Mouse (Mus musculus): ENCODE data around the gene Slc24a2. TPM values are rescaled to one million over a fixed set of nuclear protein-coding genes. Genes with fewer than 3 reads are reported as not detected.

Gene Slc24a2
- polyA plus RNA-seq, 1 experiment: 0.30 TPM

DNA sequence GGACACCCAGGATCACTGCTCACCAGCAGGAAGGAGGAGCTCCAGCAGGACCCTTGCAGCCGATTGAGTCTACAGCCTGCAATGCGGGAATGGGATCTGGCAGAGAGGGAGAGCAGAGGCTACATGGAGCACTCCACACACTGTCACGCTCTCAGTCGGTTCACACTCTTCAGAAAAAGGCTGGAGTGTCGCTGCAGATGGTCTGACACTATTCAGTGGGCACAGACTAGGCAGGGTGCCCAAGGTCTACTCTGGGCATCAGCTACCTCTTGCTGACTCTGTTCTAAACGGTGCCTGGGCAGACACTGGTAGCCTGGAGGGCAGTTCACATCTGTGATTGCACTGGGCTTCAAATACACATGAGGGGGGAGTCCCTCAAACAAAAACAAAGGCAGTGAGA is 141.6 kb downstream of the Slc24a2 start:
- no peak for DNase-seq

DNA sequence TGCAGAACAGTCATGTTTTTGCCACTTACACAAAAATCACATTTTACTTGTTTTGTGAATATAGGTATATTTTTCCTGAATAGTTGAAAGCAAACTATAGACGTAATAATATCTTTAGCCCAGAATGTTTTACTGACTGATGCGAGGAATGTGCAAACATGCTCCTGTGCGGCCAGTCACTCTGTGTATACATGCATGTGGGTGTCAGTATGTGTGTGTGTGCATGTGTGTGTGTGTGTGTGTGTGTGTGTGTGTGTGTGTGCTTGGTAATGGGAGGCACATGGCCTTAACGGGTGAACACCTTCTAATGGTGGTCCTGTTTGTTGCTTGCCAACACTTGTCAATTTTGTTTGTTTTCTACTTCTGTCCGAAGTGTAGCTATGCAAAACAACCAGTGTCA is 142.7 kb downstream of the Slc24a2 start:
- WGBS: 74% methylated on average over 5 of the region's 5 CpGs
- Histone ChIP-seq H3K4me3 (replicated peaks; ENCODE audit: extremely low read depth, low read depth, low read length) (no peak overlapping the region), H3K4me1 (ENCODE audit: control insufficient read depth, insufficient read depth, low read length) (no peaks in the 10 kb centered on the region)
- no peak for DNase-seq
- no peak for TF ChIP-seq CTCF (IDR thresholded peaks at IDR 0.05; ENCODE audit: insufficient read depth, low read length)
- TF ChIP-seq POLR2A (IDR thresholded peaks at IDR 0.05; ENCODE audit: borderline replicate concordance, extremely low read depth, low read depth, low read length): no peak

More for the DNA sequence above, 141.6 kb downstream of the Slc24a2 start:
- no peaks in the 10 kb centered on the region for H3K4me1 ChIP-seq (ENCODE audit: control insufficient read depth, insufficient read depth, low read length)
- no peak overlapping the region for H3K4me3 ChIP-seq (replicated peaks; ENCODE audit: extremely low read depth, low read depth, low read length)
- TF ChIP-seq CTCF (IDR thresholded peaks at IDR 0.05; ENCODE audit: insufficient read depth, low read length) (no peak), POLR2A (IDR thresholded peaks at IDR 0.05; ENCODE audit: borderline replicate concordance, extremely low read depth, low read depth, low read length) (no peak)
- WGBS: 68% methylated on average over 6 of the region's 6 CpGs

DNA sequence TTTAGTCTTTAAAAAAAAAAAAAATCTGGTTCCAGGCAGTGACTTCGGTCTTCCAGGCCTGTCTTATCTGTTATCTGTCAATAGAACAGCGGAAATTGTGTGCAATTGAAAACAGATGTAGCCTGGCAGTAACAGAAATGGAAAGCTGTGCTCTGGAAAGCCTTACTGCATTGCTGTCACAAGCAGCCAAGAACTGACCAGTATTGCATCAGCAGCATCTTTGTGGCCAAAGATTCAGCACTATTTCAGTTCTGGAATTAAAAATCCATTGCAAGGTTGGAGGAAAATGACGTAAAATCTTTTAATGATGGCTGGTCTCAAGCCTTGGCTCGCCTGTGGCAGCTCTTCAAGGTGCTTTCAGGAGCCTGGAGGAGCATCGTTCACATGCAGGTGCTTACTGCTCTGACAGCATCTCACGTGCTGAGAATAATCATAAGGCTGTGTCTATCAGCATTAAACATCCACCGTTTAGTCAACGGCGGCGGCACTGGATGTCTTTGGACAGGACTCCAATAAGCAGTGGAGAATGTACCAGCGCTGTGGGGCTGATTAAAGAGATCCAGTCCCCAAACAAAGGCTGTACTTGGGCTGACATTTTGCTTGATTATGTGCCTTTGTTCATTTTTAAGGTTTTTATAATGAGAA is 143.2 kb downstream of the Slc24a2 start:
- no peak for DNase-seq
- no peak for TF ChIP-seq CTCF (IDR thresholded peaks at IDR 0.05; ENCODE audit: insufficient read depth, low read length)
- no peak for TF ChIP-seq POLR2A (IDR thresholded peaks at IDR 0.05; ENCODE audit: borderline replicate concordance, extremely low read depth, low read depth, low read length)
- WGBS: 46% methylated on average over 11 of the region's 11 CpGs
- Histone ChIP-seq H3K4me1 (ENCODE audit: control insufficient read depth, insufficient read depth, low read length) (no peaks in the 10 kb centered on the region), H3K4me3 (replicated peaks; ENCODE audit: extremely low read depth, low read depth, low read length) (no peak overlapping the region)

- no peaks in the 10 kb centered on the region for H3K4me1 ChIP-seq (ENCODE audit: control insufficient read depth, insufficient read depth, low read length)
- WGBS: 78% methylated on average over 6 of the region's 6 CpGs
- DNase-seq: no peak
- no peak overlapping the region for H3K4me3 ChIP-seq (replicated peaks; ENCODE audit: extremely low read depth, low read depth, low read length)
- no peak for TF ChIP-seq POLR2A (IDR thresholded peaks at IDR 0.05; ENCODE audit: borderline replicate concordance, extremely low read depth, low read depth, low read length)
Observed at GRCm38 (mm10) chr4:87081321-87081720, 149.0 kb downstream of the Slc24a2 start.

GRCm38 (mm10) chr4:87079305-87079704 is 151.0 kb downstream of the Slc24a2 start:
- DNase-seq: no peak
- Histone ChIP-seq H3K4me3 (replicated peaks; ENCODE audit: extremely low read depth, low read depth, low read length) (no peak overlapping the region), H3K4me1 (ENCODE audit: control insufficient read depth, insufficient read depth, low read length) (no peaks in the 10 kb centered on the region)
- 72% methylated on average over 4 of the region's 4 CpGs for WGBS
- TF ChIP-seq CTCF (IDR thresholded peaks at IDR 0.05; ENCODE audit: insufficient read depth, low read length): no peak
- TF ChIP-seq POLR2A (IDR thresholded peaks at IDR 0.05; ENCODE audit: borderline replicate concordance, extremely low read depth, low read depth, low read length): no peak

GRCm38 (mm10) chr4:87078726-87079125 is 151.6 kb downstream of the Slc24a2 start:
- no peak for DNase-seq
- TF ChIP-seq CTCF (IDR thresholded peaks at IDR 0.05; ENCODE audit: insufficient read depth, low read length) (no peak), POLR2A (IDR thresholded peaks at IDR 0.05; ENCODE audit: borderline replicate concordance, extremely low read depth, low read depth, low read length) (no peak)
- WGBS: 36% methylated on average over 2 of the region's 2 CpGs
- H3K4me3 ChIP-seq (replicated peaks; ENCODE audit: extremely low read depth, low read depth, low read length): no peak overlapping the region
- H3K4me1 ChIP-seq (ENCODE audit: control insufficient read depth, insufficient read depth, low read length): no peaks in the 10 kb centered on the region

GRCm38 (mm10) chr4:87075761-87076160 is 154.5 kb downstream of the Slc24a2 start:
- no peak for TF ChIP-seq POLR2A (IDR thresholded peaks at IDR 0.05; ENCODE audit: borderline replicate concordance, extremely low read depth, low read depth, low read length)
- TF ChIP-seq CTCF (IDR thresholded peaks at IDR 0.05; ENCODE audit: insufficient read depth, low read length): no peak
- WGBS: 49% methylated on average over 3 of the region's 3 CpGs
- H3K4me1 ChIP-seq (ENCODE audit: control insufficient read depth, insufficient read depth, low read length): no peaks in the 10 kb centered on the region
- no peak overlapping the region for H3K4me3 ChIP-seq (replicated peaks; ENCODE audit: extremely low read depth, low read depth, low read length)
- no peak for DNase-seq

- no peak for TF ChIP-seq CTCF (IDR thresholded peaks at IDR 0.05; ENCODE audit: insufficient read depth, low read length)
- WGBS: 70% methylated on average over 3 of the region's 3 CpGs
Observed at GRCm38 (mm10) chr4:87068121-87068520, 162.2 kb downstream of the Slc24a2 start.

DNA sequence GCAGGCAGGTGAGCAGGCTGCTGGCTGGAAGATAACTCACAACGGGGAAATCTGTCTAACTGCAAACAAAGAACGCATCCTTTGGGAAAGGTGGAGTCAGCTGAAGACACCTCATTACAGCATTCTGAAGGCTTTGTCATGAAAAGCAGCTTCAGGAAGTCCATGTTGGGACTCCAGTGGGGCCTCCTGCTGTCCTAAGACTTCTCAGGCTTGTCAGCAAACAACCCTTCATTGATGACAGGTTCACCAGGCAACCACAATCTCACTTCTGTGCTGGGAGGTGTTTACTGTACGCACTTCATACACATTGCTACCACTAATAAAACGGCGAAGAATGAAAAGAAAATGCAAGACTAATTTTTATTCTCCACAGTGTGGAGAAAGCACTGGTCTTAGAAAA is 165.1 kb downstream of the Slc24a2 start:
- no peaks in the 10 kb centered on the region for H3K4me1 ChIP-seq (ENCODE audit: control insufficient read depth, insufficient read depth, low read length)
- no peak for DNase-seq
- 75% methylated on average over 5 of the region's 5 CpGs for WGBS
- no peak for TF ChIP-seq CTCF (IDR thresholded peaks at IDR 0.05; ENCODE audit: insufficient read depth, low read length)
- TF ChIP-seq POLR2A (IDR thresholded peaks at IDR 0.05; ENCODE audit: borderline replicate concordance, extremely low read depth, low read depth, low read length): no peak
- H3K4me3 ChIP-seq (replicated peaks; ENCODE audit: extremely low read depth, low read depth, low read length): no peak overlapping the region

More at GRCm38 (mm10) chr4:87068121-87068520, 162.2 kb downstream of the Slc24a2 start:
- DNase-seq: no peak
- Histone ChIP-seq H3K4me3 (replicated peaks; ENCODE audit: extremely low read depth, low read depth, low read length) (no peak overlapping the region), H3K4me1 (ENCODE audit: control insufficient read depth, insufficient read depth, low read length) (no peaks in the 10 kb centered on the region)

DNA sequence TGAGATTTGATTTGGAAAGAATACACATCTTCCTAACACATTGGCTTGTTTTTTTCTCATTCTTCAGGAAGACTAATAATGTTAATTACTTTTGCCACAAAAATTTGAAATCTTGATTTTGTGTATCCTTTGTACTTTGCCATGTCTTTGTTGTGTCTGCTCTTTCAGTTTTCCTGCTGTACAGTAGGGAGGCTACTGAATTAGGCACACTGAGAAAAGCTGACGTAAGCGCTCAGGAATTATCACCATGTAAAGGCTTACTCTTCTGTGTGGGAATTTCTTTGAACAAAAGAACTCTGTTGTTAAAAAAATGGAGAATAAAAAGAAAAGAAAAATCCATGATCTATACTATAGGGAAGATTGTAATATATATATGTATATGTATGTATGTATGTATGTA is 165.7 kb downstream of the Slc24a2 start:
- Histone ChIP-seq H3K4me3 (replicated peaks; ENCODE audit: extremely low read depth, low read depth, low read length) (no peak overlapping the region), H3K4me1 (ENCODE audit: control insufficient read depth, insufficient read depth, low read length) (no peaks in the 10 kb centered on the region)
- WGBS: 94% methylated on average over 2 of the region's 2 CpGs
- no peak for DNase-seq
- TF ChIP-seq POLR2A (IDR thresholded peaks at IDR 0.05; ENCODE audit: borderline replicate concordance, extremely low read depth, low read depth, low read length): no peak
- no peak for TF ChIP-seq CTCF (IDR thresholded peaks at IDR 0.05; ENCODE audit: insufficient read depth, low read length)
